Mouse (Mus musculus) bone marrow macrophage, adult 2 months (primary cell): Measurements from ENCODE around the gene Ccdc63.

Experiments
- CTCF ChIP-seq: IDR thresholded peaks from 2 replicates; pipeline ENCODE4 v1.5.1; 2012; ENCODE audit warnings: low read depth, mild to moderate bottlenecking, low read length, moderate library complexity
- POLR2A ChIP-seq: IDR thresholded peaks from 2 replicates; pipeline ENCODE4 v1.6.1; 2012; ENCODE audit warnings: mild to moderate bottlenecking, low read depth, low read length, borderline replicate concordance

GRCm38 (mm10) chr5:122149259-122149658 lies 8.6 kb upstream of the Ccdc63 start:
- no peak for TF ChIP-seq CTCF
- no peak for TF ChIP-seq POLR2A
